Mouse (Mus musculus): ENCODE results near the gene Abcc9. TPM values are rescaled to one million over a fixed set of nuclear protein-coding genes. Genes with fewer than 3 reads are reported as not detected.

Gene Abcc9
- polyA plus RNA-seq, 1 experiment, result 3.4 TPM

DNA sequence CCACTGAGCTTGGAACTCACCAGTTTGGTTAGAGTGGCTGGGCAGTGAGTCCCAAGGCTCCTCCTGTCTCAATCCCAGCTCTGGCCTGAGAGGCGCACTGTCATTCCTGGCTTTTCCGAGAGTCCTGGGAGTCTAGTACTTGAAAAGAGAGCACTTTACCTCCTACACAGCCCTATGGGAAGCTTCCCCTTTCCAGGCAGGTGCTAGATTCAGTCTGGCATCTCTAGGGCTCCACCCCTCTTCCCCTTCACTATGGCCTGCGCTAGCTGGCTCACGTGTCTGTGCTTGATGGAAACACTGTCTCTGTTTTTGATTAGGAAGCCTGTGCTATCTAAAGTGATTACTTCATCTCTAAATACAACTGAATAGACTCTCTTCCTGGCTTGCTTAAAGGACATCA, 66.5 kb downstream of the Abcc9 start:
- DNase-seq (ENCODE audit: low read depth, low spot score), result no peak
- WGBS, result 67% methylated on average over 4 of the region's 4 CpGs

DNA sequence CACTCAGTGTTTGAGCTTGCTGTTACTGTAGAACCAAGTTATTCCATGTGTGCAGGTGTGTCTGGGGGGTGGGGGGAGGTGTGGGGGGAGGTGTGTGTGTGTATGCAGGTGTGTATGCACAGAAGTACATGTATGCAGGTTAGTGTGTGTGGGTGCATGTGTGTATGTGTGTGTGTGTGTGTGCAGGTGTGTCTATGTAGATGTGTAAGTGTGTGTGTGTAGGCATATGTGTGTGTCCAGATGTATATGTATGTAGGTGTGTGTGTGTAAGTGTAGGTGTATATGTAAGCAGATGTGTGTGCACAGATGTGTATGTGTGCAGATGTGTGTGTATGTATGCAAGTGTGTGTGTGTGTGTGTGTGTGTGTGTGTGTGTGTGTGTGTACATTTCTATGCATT, 66.9 kb downstream of the Abcc9 start:
- DNase-seq (ENCODE audit: low read depth, low spot score), result no peak

DNA sequence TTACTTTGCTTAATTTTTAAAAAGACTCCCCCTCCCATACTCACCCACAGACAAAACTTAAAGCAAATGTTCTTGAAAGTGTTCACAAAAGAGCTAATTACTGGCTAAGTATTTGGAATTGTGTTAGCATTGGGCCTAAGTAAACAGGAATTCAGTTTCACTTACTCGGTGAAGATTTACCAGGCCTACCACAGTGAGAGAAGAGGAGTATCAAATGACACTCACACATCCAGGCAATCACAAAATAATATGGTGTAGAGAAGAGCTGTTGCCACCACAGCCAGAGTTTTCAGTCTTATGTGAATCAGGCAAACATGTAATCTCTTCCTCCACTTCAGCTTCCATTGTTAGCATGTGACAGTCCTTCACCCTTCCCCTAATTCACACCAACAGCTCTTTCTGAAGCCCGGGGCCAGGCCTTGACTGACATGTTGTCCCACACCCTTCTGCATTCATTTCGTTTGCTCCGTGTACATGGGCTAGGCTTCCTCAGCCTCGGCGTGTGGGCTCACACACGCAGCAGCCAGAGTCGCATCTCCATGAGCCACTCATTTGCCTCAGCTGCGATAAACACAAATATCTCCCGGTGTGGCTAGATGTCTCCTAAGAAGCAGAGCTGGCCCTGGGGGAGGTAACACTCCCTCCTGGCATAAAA, 67.5 kb downstream of the Abcc9 start:
- WGBS, result 42% methylated on average over 10 of the region's 10 CpGs
- no peak for DNase-seq (ENCODE audit: low read depth, low spot score)

DNA sequence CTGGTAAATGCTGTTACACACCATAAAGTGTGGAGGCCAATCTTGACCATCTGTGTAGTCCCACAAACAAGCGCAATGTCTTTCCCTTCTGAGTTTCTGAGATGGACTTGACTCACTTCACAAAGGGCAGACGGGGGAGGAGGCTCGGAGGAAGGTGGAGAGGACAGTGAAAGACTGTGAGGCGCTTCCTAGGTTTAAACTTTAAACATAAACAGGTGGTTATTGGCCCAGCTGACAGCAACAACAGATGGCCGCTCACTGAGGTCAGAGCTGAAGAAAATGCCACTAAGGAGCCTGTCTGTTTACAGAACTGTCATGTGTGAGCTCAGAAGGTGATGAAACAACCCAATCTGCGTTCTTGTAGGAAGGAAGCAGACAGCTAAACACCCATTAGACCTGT, 78.8 kb downstream of the Abcc9 start:
- 41% methylated on average over 6 of the region's 6 CpGs for WGBS
- DNase-seq (ENCODE audit: low read depth, low spot score), result no peak

DNA sequence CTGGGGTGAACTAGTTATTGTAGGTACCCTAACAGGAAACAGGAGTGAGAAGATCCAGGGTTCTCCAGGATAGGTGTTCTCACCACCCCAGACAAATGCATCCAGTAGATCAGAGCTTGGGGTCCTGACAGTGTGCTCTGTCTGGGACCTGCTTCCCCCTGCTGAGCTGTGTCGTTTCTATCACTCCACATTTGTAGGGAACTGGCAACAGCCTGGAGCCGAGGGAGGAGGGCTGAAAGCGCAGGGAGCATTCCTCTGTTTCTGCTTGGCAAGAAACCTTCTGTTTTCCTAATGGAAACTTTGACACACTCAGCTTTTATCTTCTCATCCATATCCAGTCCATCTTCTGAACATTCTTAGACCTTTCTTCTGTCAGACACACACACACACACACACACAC, 85.5 kb downstream of the Abcc9 start:
- no peak for DNase-seq (ENCODE audit: low read depth, low spot score)
- WGBS, result 24% methylated on average over 3 of the region's 3 CpGs

DNA sequence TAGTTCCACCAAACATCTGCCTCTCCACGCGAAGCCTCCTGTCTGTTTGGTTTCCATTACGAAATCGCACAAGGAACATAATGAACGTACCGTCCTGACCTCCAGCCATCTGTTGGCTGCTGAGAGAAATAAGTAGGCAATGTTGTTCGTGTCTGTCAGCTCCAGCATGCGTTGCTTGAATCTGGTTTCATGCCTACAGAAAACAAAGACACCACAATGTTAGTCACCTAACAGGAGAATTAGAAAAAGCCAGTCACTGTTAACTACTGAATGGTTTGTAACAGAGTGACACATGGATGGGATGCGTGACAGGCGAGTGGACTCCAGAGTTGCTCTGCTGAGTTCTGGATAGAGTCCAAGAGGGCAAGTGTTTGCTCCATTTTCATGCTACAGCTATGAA, 87.8 kb downstream of the Abcc9 start:
- 77% methylated on average over 10 of the region's 10 CpGs for WGBS
- no peak for DNase-seq (ENCODE audit: low read depth, low spot score)

DNA sequence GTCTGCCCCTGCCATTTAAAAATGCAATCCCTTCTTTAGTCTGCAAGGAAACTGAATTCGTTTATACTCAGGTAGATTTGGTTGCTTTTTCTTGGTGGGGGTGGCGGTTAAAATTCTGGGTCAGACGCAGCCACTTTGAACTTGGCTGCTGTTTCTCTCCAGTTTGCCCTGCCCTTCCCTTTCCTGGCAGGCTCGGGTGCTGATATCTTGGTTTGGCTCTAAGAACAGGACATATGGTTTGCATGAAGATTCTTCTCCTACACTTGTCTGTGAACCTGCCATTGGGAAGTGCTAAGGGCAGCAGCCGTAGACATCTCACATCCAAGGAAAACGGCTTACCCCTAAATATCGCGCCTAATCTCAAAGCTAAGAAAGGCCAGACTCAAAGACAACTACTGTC, 89.7 kb downstream of the Abcc9 start:
- DNase-seq (ENCODE audit: low read depth, low spot score), result no peak
- WGBS, result 76% methylated on average over 8 of the region's 8 CpGs

DNA sequence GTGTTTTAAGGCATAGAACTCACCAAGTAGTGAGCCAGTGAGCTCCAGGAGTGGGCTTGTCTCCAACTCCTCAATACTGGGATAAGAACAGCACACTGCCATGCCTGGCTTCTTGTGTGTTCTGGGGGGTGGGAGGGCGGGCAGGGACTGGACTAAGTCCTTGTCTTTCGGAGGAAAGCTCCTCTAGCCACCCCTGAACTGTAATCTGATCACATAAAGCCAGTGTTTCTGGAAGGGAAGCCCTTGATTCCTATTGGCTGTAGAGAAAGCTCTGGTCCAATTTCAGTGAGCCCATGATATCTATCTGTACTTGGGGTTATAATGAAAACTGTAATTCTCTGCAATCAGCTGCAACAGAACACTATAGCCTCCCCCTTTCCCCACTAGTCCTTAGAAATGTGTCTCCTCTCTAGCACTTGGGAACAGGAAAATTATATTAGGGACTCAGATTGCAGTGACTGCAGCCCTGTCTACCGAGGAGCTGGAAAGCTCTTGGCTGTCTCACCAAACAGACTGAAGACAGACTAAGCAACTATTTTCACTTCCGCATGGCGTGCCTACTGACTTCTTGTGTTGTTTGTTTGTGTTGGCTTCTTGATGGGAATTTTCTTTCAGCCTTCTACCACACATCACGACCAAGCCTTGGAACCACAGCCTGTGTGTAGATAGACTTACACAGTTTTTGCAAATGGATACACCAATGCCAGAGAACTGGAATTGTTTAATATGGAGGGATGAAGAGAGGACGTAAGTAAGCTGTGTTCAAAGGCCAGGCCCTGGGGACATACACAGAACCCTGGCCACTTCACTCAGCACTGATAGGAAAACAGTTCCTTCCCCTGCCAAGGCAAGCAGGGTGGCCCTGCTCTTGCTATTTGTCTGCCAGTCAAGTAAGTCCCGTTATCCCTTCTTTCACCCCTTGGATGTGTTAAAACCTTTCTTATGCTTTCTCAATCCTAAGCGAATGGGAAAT, 92.4 kb downstream of the Abcc9 start:
- 61% methylated on average over 9 of the region's 9 CpGs for WGBS

DNA sequence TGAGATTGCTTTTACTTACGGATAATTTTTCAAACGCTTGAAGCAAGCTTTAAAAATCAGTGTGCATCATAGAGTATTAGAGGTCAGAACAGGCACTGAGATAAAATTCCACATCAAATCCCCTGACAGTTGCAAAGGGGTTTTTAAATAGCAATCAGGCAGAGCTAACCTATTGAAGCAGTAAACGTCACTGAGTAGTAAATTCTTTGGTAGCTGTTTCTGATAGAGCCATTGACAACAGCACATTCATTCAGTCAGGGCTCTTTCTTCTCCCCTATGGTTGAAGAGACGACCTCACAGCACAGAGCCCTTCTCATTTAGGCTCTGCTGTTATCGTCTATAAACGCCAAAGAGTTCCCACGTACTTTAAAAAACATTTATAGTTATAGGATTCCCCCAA, 95.0 kb downstream of the Abcc9 start:
- no peak for DNase-seq (ENCODE audit: low read depth, low spot score)
- 62% methylated on average over 7 of the region's 7 CpGs for WGBS

More for the DNA sequence above, 92.4 kb downstream of the Abcc9 start:
- DNase-seq (ENCODE audit: low read depth, low spot score), result no peak

DNA sequence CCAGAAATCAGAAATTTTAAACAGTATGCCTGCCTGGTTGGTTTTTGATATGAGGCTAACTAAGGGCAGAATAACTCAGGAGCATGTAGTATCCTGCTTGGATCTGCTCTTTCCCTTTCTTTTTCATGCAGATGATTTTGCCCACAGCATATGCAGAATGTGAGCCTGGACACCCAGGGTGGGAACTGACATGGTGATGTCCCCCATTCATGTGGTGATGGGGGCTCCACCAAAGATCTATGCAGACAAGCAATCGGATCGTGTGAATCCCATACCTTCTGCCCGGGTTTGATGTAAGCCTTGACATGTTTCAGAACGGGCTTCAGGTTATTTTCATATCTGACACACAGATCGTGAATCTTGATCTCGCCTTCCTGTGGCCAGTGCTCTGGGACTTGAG, 99.3 kb downstream of the Abcc9 start:
- no peak for DNase-seq (ENCODE audit: low read depth, low spot score)
- 76% methylated on average over 6 of the region's 6 CpGs for whole genome bisulfite sequencing

DNA sequence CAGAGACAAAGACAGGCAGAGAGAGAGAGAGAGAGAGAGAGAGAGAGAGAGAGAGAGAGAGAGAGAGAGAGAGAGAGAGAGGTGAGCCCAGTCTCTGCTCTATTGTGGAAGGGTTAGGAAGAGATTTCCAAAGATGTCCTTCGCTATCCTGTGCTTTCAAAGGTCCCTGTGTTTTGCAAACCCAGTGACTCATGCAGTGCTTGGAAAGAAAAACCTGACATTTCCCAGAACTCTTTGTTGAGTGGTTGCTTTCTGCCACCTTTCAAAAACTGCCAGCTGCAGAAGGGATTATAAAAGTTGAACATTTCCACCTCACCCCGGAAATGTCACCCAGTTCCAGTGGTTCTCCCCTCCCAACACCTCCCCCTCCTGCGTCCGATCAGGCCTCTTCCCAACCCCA, 123.3 kb downstream of the Abcc9 start:
- WGBS, result 48% methylated on average over 4 of the region's 4 CpGs
- no peak for DNase-seq (ENCODE audit: low read depth, low spot score)

DNA sequence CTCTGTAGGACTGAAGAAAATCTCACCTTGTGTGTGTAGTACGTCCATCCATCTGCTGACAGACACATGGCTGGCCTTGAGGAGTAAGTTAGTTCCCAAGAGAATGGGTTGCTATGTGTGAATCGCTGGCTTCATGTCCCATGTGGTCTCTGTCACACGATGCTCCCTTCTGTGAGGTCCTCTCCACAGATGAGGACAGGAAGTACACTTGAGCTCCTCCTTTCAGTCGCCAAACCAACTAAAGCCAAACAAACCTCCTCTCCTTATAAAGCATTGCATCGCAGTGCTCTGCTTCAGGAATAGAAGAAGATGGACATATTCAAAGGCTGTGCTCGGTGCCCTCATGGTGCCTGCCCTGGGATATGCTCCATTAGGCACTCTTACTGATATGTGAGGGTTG, 124.3 kb downstream of the Abcc9 start:
- 82% methylated on average over 6 of the region's 6 CpGs for WGBS
- no peak for DNase-seq (ENCODE audit: low read depth, low spot score)

DNA sequence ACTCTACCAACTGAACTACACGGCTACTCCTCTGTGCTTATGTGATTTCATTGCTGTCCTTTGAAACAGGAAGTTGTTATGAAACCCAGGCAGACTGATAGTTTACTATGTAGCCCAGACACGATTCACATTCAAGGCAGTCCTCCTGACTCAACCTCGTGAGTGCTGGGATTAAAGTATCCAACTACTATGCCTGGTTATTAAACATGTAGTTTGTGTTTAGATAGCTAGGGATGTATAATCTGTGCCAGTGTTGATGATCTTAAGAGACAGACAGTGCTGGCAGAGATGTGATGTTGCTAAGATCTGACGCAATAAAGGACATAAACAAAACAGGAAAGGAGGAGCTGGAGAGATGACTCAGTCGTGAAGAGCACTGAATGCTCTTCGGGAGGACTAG, 129.2 kb downstream of the Abcc9 start:
- 19% methylated on average over 6 of the region's 6 CpGs for WGBS

DNA sequence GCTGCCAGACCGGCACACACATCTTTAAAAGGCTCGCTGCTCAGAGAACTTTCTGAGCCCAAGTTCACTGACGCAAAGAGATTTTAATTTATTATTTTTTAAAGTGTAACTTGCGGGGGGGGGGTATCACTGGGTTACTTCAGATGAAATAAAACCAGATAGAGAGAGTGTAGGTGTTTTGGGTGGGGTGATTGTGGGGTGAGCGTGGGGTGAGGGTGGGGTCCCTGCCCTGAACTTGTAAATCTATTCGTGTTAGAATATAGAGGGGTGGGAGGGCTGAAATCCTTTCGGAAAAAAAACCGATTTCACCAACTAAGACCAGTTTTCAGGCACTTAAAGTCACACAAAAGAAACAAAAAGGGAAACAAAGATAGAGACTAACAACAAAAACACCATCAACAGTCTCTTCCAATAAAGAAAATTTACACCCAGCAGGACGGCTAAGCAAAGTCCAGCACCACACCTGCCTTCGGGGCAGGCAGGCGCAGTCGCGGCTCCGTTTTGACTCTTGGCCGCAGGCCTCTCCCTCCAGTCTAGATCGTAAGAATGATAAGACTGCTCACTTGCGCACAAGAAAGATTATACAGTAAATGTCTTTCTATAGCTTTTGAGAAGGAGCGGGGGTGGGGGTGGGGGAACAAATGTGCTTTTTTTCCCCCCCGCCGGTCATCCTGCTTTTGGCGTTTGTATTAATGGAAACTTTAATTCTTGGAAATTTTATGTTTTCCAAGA, 130.3 kb downstream of the Abcc9 start:
- DNase-seq (ENCODE audit: low read depth, low spot score), result peak; percentile 42
- WGBS, result 2% methylated on average over 21 of the region's 21 CpGs

More for the DNA sequence above, 129.2 kb downstream of the Abcc9 start:
- peak; percentile 29 for DNase-seq (ENCODE audit: low read depth, low spot score)

DNA sequence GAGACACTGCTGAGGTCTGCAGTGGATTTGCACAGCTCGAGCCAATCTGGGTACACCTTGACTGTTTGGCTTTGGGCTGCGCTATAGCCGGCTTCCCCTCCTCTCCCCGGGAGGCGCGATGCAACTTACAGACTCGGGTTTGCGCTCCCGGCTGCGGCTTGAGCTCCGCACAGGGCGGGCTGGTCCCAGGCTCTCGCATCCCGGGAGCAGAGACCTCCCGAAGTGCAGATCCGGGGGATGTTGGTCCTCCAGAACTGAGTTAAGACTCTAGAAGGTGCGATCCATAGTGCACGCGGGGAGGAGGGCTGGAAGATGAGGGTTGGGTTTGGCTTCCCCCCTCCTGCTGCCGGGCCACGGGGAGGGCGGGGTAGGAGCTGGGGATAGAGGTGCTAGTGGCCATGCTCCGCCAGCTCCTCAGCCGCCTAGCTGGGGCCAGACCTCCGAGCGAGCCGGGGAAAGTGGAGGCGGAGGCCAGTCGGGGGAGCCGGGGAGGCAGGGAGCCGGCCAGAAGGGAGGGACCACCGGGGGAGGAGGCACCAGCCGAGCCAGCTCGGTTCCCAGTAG, 131.0 kb downstream of the Abcc9 start, which contains the start of gene Kcnj8:
Gene Kcnj8 (minus strand): TSS at position 560 of the 564 bp plus-strand sequence.
- WGBS, result 2% methylated on average over 34 of the region's 34 CpGs
- no peak for DNase-seq (ENCODE audit: low read depth, low spot score)

DNA sequence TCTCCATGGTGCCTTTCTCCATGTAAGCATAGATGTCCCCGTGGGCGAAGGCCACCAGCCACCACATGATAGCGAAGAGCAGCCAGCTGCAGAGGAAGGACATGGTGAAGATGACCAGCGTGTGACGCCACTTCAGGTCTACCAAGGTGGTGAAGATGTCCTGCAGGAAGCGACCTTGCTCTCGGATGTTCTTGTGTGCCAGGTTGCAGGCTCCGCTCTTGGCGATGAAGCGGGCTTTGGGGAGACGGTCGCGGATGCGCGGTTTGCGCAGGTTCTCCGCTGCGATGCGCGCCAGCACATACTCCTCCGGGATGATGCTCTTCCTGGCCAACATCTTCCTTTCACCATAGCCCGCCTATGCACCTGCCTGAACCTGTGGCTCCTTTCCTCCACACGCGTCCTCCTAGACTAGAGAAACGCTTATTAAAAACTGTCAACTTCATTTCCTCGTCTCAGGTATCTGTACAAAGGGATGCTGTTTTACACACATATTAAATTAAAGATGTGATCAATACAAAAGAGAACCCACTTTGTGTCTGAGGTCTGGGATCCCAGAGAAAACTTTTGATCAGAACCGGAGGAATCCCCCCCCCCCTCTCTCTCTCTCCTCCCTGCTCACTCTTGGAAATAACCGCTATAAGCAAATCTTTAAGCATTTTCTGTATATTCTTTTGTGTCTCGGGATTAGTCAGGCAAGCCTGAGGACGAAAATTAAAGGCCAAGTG, 131.9 kb downstream of the Abcc9 start:
- no peak for DNase-seq (ENCODE audit: low read depth, low spot score)
- 24% methylated on average over 30 of the region's 30 CpGs for WGBS

DNA sequence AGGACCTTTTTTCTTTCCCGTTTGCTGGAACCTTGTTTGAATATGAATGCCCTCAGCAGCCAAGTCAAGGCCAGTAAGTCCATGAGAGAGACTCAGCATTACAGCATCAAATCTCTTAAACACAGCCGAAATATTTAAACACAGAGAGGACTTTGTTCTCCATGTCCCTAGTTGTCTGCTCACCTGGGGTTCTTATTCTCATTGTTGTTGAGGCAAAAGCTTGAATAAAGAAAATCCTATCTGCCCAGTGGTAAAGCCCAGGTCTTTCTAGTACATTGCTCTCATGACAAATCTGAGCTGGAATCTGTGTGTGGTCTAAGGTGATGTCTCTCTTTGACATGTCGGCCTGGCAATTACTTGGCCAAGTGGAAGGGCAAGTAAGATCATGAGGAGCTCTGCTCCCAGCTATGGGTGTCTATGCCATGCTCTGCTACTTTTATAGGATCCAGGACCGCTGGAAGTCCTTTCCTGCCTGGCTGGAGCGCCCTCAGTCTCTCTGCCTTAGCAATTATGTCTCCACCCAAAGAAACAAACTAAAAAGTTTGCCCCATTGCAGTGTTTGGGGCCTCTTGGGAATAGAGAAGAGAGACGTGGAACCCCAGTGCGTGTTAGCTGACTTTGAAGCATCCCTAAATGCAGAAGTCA, 133.3 kb downstream of the Abcc9 start:
- WGBS, result 59% methylated on average over 7 of the region's 7 CpGs
- DNase-seq (ENCODE audit: low read depth, low spot score), result no peak

DNA sequence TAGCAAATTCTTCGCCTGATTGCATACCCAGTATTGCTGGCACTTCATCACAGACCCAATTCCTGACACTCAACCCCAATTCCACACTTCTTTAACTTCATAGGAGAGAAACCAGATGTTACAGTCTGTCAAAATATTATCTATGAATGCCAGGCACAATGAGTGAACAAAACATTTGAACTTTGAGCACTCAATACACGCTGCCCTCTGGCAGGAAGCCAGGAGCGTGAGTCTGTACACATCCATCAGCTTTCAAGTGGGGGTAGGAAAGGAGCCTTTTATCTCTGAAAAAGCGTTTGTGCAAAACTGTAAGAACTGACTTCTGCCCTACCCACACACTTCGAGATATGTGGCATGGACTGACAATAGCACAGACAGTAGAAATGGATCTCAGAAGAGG, 134.7 kb downstream of the Abcc9 start:
- no peak for DNase-seq (ENCODE audit: low read depth, low spot score)
- 18% methylated on average over 5 of the region's 5 CpGs for WGBS

DNA sequence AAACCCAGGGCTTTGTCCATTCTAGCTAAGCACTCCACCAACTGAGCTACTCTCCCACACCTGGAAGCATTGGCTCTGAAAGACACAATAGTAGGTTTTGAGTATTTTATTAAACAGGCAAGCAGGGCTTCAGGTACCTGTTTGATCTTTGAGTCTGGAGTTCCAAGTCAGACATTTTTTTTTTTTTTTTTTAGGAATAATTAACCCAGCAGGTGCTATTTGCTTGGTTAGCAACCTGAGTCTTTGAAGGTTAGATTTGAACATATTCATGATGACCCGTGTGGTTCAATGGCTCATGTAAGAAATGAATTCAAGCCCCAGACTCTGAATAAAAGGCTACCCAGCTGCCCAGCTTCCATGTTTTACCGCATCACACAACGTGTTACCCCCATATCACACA, 137.4 kb downstream of the Abcc9 start:
- WGBS, result 71% methylated on average over 3 of the region's 3 CpGs
- no peak for DNase-seq (ENCODE audit: low read depth, low spot score)

Measured in large intestine, adult 2 months (tissue).